ENCODE assay signal across 8 mouse cellular contexts in genomic region chr1:157439973-157440641, GRCm38 (mm10). TPM values are rescaled to one million over a fixed set of nuclear protein-coding genes. Genes with fewer than 3 reads are reported as not detected.
A peak's percentile ranks its signal among the peaks of the same experiment; 100 is the strongest.
DNase-seq lines count a peak whose midpoint lies in the region; ATAC-seq lines count a peak whose summit lies in the region.
"Had no signal": no experiment of that assay in that cellular context is flagged by ENCODE, and none has a peak within 500 bp of the region (broad histone marks: within the 10 kb centered on the region; RNA-seq: fewer than 3 reads in every experiment).

No protein-coding gene starts in this region.

- no peaks in the 10 kb centered on the region for H3K27me3 ChIP-seq in liver, embryonic 11.5 days (replicated peaks; ENCODE audit: control insufficient read depth, insufficient read depth, low read length)
- H3K27me3 ChIP-seq in embryonic facial prominence, embryonic 15.5 days, result no peaks in the 10 kb centered on the region
- H3K27me3 ChIP-seq in liver, embryonic 13.5 days, result no peaks in the 10 kb centered on the region

- no peak overlapping the region for H3K4me3 ChIP-seq in liver, embryonic 11.5 days (ENCODE audit: low read depth, low read length)
- no peak overlapping the region for H3K4me3 ChIP-seq in embryonic facial prominence, embryonic 15.5 days (replicated peaks)
- H3K4me3 ChIP-seq in liver, embryonic 13.5 days (replicated peaks), result no peak overlapping the region

- DNase-seq in liver, embryonic 11.5 days (ENCODE audit: low spot score), result no peak
- DNase-seq in liver, result no peak
- no peak for DNase-seq in liver, embryonic 13.5 days
- DNase-seq in lung, postnatal 14 days, result no peak
- no peak for DNase-seq in adipocyte (ENCODE audit: low spot score)
- DNase-seq: lung, postnatal 10 days had no signal

- no peak for ATAC-seq in liver, embryonic 11.5 days (replicated peaks; ENCODE audit: low FRiP score)
- ATAC-seq in embryonic facial prominence, embryonic 15.5 days (ENCODE audit: insufficient number of reproducible peaks, low FRiP score, low TSS enrichment, low read depth), result peak; percentile 49; the same call in 1 of the 2 replicates
- no peak for ATAC-seq in liver, embryonic 13.5 days (ENCODE audit: low read depth)
- ATAC-seq in erythroid progenitor cell, adult 5-6 weeks (replicated peaks; ENCODE audit: low FRiP score, poor library complexity, severe bottlenecking), result no peak

- no peaks in the 10 kb centered on the region for H3K36me3 ChIP-seq in liver, embryonic 11.5 days (ENCODE audit: control insufficient read depth, insufficient read depth, low read length)
- no peaks in the 10 kb centered on the region for H3K36me3 ChIP-seq in embryonic facial prominence, embryonic 15.5 days
- no peaks in the 10 kb centered on the region for H3K36me3 ChIP-seq in liver, embryonic 13.5 days

- peaks cover 15% of the 10 kb centered on the region; the same call in 1 of the 2 replicates for H3K4me1 ChIP-seq in liver, embryonic 11.5 days (replicated peaks; ENCODE audit: control insufficient read depth, insufficient read depth, low read length)
- H3K4me1 ChIP-seq in embryonic facial prominence, embryonic 15.5 days, result peaks cover 17% of the 10 kb centered on the region
- peaks cover 20% of the 10 kb centered on the region for H3K4me1 ChIP-seq in liver, embryonic 13.5 days (replicated peaks)

- no peaks in the 10 kb centered on the region for H3K9me3 ChIP-seq in liver, embryonic 11.5 days (ENCODE audit: control insufficient read depth, low read length)
- H3K9me3 ChIP-seq in embryonic facial prominence, embryonic 15.5 days (replicated peaks), result no peaks in the 10 kb centered on the region
- H3K9me3 ChIP-seq in liver, embryonic 13.5 days (replicated peaks), result no peaks in the 10 kb centered on the region

- peak overlapping the region; percentile 34 for H3K4me2 ChIP-seq in liver, embryonic 11.5 days
- 0 out of 2 replicates have a peak overlapping the region, but pooled peaks have one; percentile 6 for H3K4me2 ChIP-seq in embryonic facial prominence, embryonic 15.5 days (replicated peaks)
- H3K4me2 ChIP-seq in liver, embryonic 13.5 days, result 0 out of 2 replicates have a peak overlapping the region, but pooled peaks have one; percentile 19

- no peak overlapping the region for H3K9ac ChIP-seq in liver, embryonic 11.5 days (ENCODE audit: low read depth, low read length)
- no peak overlapping the region for H3K9ac ChIP-seq in embryonic facial prominence, embryonic 15.5 days
- H3K9ac ChIP-seq in liver, embryonic 13.5 days, result no peak overlapping the region

- no peak overlapping the region for H3K27ac ChIP-seq in liver, embryonic 11.5 days (ENCODE audit: low read depth, low read length)
- no peak overlapping the region for H3K27ac ChIP-seq in embryonic facial prominence, embryonic 15.5 days (replicated peaks)
- no peak overlapping the region for H3K27ac ChIP-seq in liver, embryonic 13.5 days

- WGBS in liver, embryonic 11.5 days, result 22% methylated on average over 14 of the region's 14 CpGs
- 6% methylated on average over 14 of the region's 14 CpGs for WGBS in embryonic facial prominence, embryonic 15.5 days
- 31% methylated on average over 14 of the region's 14 CpGs for WGBS in liver, embryonic 13.5 days (ENCODE audit: insufficient replicate concordance)

RNA-seq across cellular contexts. Expression of gene Cryzl2, which starts 18.3 kb away (rescaled TPM):
- 9.7 and 10.9 TPM in 2 replicates for polyA plus RNA-seq in liver, embryonic 11.5 days (2014; fragmentation: Nextera tagmentation; extraction: Ambion mirVana)
- 14.1 and 14.2 TPM in 2 replicates for polyA plus RNA-seq in embryonic facial prominence, embryonic 15.5 days (2015; fragmentation: Nextera tagmentation; extraction: Ambion mirVana)
- polyA plus RNA-seq in liver, embryonic 13.5 days (2015; fragmentation: Nextera tagmentation; extraction: Ambion mirVana), result 6.6 and 7.0 TPM in 2 replicates
- 5.0 and 9.2 TPM in 2 replicates for total RNA-seq in erythroid progenitor cell, adult 5-6 weeks (2015; ENCODE audit: low replicate concordance)
- total RNA-seq in erythroid progenitor cell, adult 5-6 weeks (2017; ENCODE audit: low replicate concordance), result 4.7 TPM in 1 of 2 replicates, not detected in the other

RNA-seq across cellular contexts. Expression of gene Rasal2, which starts 27.7 kb away (rescaled TPM):
- 3.0 and 3.9 TPM in 2 replicates for polyA plus RNA-seq in liver, embryonic 11.5 days (2014; fragmentation: Nextera tagmentation; extraction: Ambion mirVana)
- 16.8 and 17.1 TPM in 2 replicates for polyA plus RNA-seq in embryonic facial prominence, embryonic 15.5 days (2015; fragmentation: Nextera tagmentation; extraction: Ambion mirVana)
- 0.95 and 1.5 TPM in 2 replicates for polyA plus RNA-seq in liver, embryonic 13.5 days (2015; fragmentation: Nextera tagmentation; extraction: Ambion mirVana)
- total RNA-seq in erythroid progenitor cell, adult 5-6 weeks (2015; ENCODE audit: low replicate concordance), result 0.36 TPM in 1 of 2 replicates, not detected in the other
- total RNA-seq in erythroid progenitor cell, adult 5-6 weeks (2017; ENCODE audit: low replicate concordance), result 0.26 and 0.76 TPM in 2 replicates
